Mouse (Mus musculus) right cerebral cortex, postnatal 25 days (tissue): ENCODE measurements around the gene Syne3.

ENCODE experiments used
- DNase-seq: peaks from one replicate; pipeline ENCODE4 v3.0.0; 2022

The Syne3 gene

GRCm38 (mm10) chr12:105025271-105025946, 15.8 kb upstream of the Syne3 start:
- DNase-seq: peak; percentile 49

GRCm38 (mm10) chr12:105022776-105023175, 13.2 kb upstream of the Syne3 start:
- no peak for DNase-seq

- DNase-seq: no peak
These were observed 12.5 kb upstream of the Syne3 start for GRCm38 (mm10) chr12:105022141-105022540.

GRCm38 (mm10) chr12:105021441-105022069, 11.9 kb upstream of the Syne3 start:
- no peak for DNase-seq

GRCm38 (mm10) chr12:105019359-105020219, 10.0 kb upstream of the Syne3 start:
- no peak for DNase-seq

GRCm38 (mm10) chr12:105016639-105017038, 7.0 kb upstream of the Syne3 start:
- DNase-seq: no peak

- no peak for DNase-seq
These were observed 6.6 kb upstream of the Syne3 start for GRCm38 (mm10) chr12:105016199-105016598.

GRCm38 (mm10) chr12:105013065-105013464, 3.5 kb upstream of the Syne3 start:
- peak; percentile 76 for DNase-seq

GRCm38 (mm10) chr12:105012314-105012713, 2.7 kb upstream of the Syne3 start:
- no peak for DNase-seq

- DNase-seq: no peak
These were observed 2.0 kb upstream of the Syne3 start for GRCm38 (mm10) chr12:105011589-105011988.

GRCm38 (mm10) chr12:105010213-105010790, 693 bp upstream of the Syne3 start:
- no peak for DNase-seq

GRCm38 (mm10) chr12:105008752-105009178, 844 bp downstream of the Syne3 start:
- no peak for DNase-seq

- no peak for DNase-seq
These were observed 1.5 kb downstream of the Syne3 start for GRCm38 (mm10) chr12:105008150-105008549.

- no peak for DNase-seq
These were observed 4.0 kb downstream of the Syne3 start for GRCm38 (mm10) chr12:105005715-105005972.

GRCm38 (mm10) chr12:105004956-105005714, 4.5 kb downstream of the Syne3 start:
- DNase-seq: no peak

GRCm38 (mm10) chr12:105003715-105004114, 5.9 kb downstream of the Syne3 start:
- no peak for DNase-seq

GRCm38 (mm10) chr12:105003158-105003557, 6.5 kb downstream of the Syne3 start:
- DNase-seq: no peak

- no peak for DNase-seq
These were observed 7.1 kb downstream of the Syne3 start for GRCm38 (mm10) chr12:105002340-105003132.

GRCm38 (mm10) chr12:105001317-105001716, 8.3 kb downstream of the Syne3 start:
- no peak for DNase-seq

GRCm38 (mm10) chr12:105000487-105001283, 8.9 kb downstream of the Syne3 start:
- DNase-seq: no peak

GRCm38 (mm10) chr12:104999171-104999570, 10.4 kb downstream of the Syne3 start:
- DNase-seq: no peak
